Mouse (Mus musculus) bone marrow macrophage, adult 2 months (primary cell): ENCODE results near the gene Eif4a3. TPM values are rescaled to one million over a fixed set of nuclear protein-coding genes. Genes with fewer than 3 reads are reported as not detected.
A peak's percentile ranks its signal among the peaks of the same experiment; 100 is the strongest.

ENCODE experiments used
- H3K27ac ChIP-seq: 2 replicates; pipeline ENCODE4 v1.5.1; 2012; ENCODE audit warnings: low read depth, low read length; ENCODE audit not compliant: insufficient read depth
- H3K4me1 ChIP-seq: 2 replicates; pipeline ENCODE4 v1.6.1; 2012; ENCODE audit warnings: low read length; ENCODE audit not compliant: control insufficient read depth, insufficient read depth
- H3K4me3 ChIP-seq: 2 replicates; pipeline ENCODE4 v1.5.1; 2012; ENCODE audit warnings: mild to moderate bottlenecking, low read length, moderate library complexity; ENCODE audit not compliant: insufficient read depth
- CTCF ChIP-seq: IDR thresholded peaks from 2 replicates; pipeline ENCODE4 v1.5.1; 2012; ENCODE audit warnings: low read depth, mild to moderate bottlenecking, low read length, moderate library complexity
- POLR2A ChIP-seq: IDR thresholded peaks from 2 replicates; pipeline ENCODE4 v1.6.1; 2012; ENCODE audit warnings: mild to moderate bottlenecking, low read depth, low read length, borderline replicate concordance
- polyA plus RNA-seq: library from polyadenylated mRNA; stranded (reverse); fragments of >200 nt; gene quantifications from 2 replicates; pipeline ENCODE4 v1.2.4, GENCODE M21; 2012; ENCODE audit not compliant: missing spikeins, insufficient read depth, insufficient read length

The Eif4a3 gene
- polyA plus RNA-seq, 1 experiment = 120 TPM

- Histone ChIP-seq H3K27ac (no peak overlapping the region), H3K4me1 (no peaks in the 10 kb centered on the region), H3K4me3 (no peak overlapping the region)
- TF ChIP-seq POLR2A = no peak
- TF ChIP-seq CTCF = no peak
Measured at GRCm38 (mm10) chr11:119322521-119322920, 22.6 kb upstream of the Eif4a3 start.

- Histone ChIP-seq H3K4me1 (peaks cover 14% of the 10 kb centered on the region), H3K4me3 (no peak overlapping the region), H3K27ac (no peak overlapping the region)
- no peak for TF ChIP-seq CTCF
- TF ChIP-seq POLR2A = no peak
Measured at GRCm38 (mm10) chr11:119316720-119317119, 16.8 kb upstream of the Eif4a3 start.

GRCm38 (mm10) chr11:119314252-119314936 lies 14.5 kb upstream of the Eif4a3 start:
- TF ChIP-seq POLR2A (no peak), CTCF (no peak)
- H3K4me3 ChIP-seq = no peak overlapping the region
- H3K4me1 ChIP-seq = peaks cover 14% of the 10 kb centered on the region
- no peak overlapping the region for H3K27ac ChIP-seq

GRCm38 (mm10) chr11:119310621-119311020 lies 10.7 kb upstream of the Eif4a3 start:
- TF ChIP-seq CTCF (no peak), POLR2A (no peak)
- H3K27ac ChIP-seq = no peak overlapping the region
- H3K4me1 ChIP-seq = peaks cover 14% of the 10 kb centered on the region
- no peak overlapping the region for H3K4me3 ChIP-seq

- H3K4me3 ChIP-seq = no peak overlapping the region
- no peak overlapping the region for H3K27ac ChIP-seq
- TF ChIP-seq POLR2A = no peak
- TF ChIP-seq CTCF = no peak
- H3K4me1 ChIP-seq = no peaks in the 10 kb centered on the region
Measured at GRCm38 (mm10) chr11:119307916-119308315, 8.0 kb upstream of the Eif4a3 start.

- H3K4me3 ChIP-seq = no peak within 1 kb of the TSS
- no peaks in the 10 kb centered on the region for H3K4me1 ChIP-seq
- TF ChIP-seq CTCF = no peak
- TF ChIP-seq POLR2A = no peak
Measured at GRCm38 (mm10) chr11:119307658-119307867, 7.7 kb upstream of the Eif4a3 start, which contains the start of gene Card14. Gene Card14, plus strand, starts transcription at chr11:119307768.

GRCm38 (mm10) chr11:119306762-119307657 lies 7.1 kb upstream of the Eif4a3 start:
- Histone ChIP-seq H3K27ac (no peak overlapping the region), H3K4me1 (no peaks in the 10 kb centered on the region), H3K4me3 (no peak overlapping the region)
- TF ChIP-seq CTCF (no peak), POLR2A (no peak)

More at GRCm38 (mm10) chr11:119307658-119307867, 7.7 kb upstream of the Eif4a3 start, which contains the start of gene Card14:
- H3K27ac ChIP-seq = no peak within 1 kb of the TSS

GRCm38 (mm10) chr11:119304904-119305712 lies 5.2 kb upstream of the Eif4a3 start:
- Histone ChIP-seq H3K4me1 (no peaks in the 10 kb centered on the region), H3K27ac (no peak overlapping the region), H3K4me3 (no peak overlapping the region)
- TF ChIP-seq POLR2A = no peak
- TF ChIP-seq CTCF = peak; percentile 79

- Histone ChIP-seq H3K4me1 (peaks cover 5% of the 10 kb centered on the region; the same call in 1 of the 2 replicates), H3K27ac (no peak overlapping the region), H3K4me3 (no peak overlapping the region)
- TF ChIP-seq POLR2A = no peak
- no peak for TF ChIP-seq CTCF
Measured at GRCm38 (mm10) chr11:119300986-119301385, 1.1 kb upstream of the Eif4a3 start.
